Mouse (Mus musculus): ENCODE data around the gene Cep295nl. TPM values are rescaled to one million over a fixed set of nuclear protein-coding genes. Genes with fewer than 3 reads are reported as not detected.

Cep295nl gene
- polyA plus RNA-seq, 1 experiment from 2014 or later = 0.20 TPM

GRCm38 (mm10) chr11:118369251-118369650 is 27.0 kb upstream of the Cep295nl start:
- Histone ChIP-seq H3K4me1 (replicated peaks) (peaks cover 7% of the 10 kb centered on the region), H3K9me3 (replicated peaks) (no peaks in the 10 kb centered on the region), H3K9ac (no peak overlapping the region), H3K27ac (no peak overlapping the region), H3K36me3 (no peaks in the 10 kb centered on the region), H3K4me2 (no peak overlapping the region), H3K27me3 (no peaks in the 10 kb centered on the region), H3K4me3 (no peak overlapping the region)
- no peak for ATAC-seq (replicated peaks; ENCODE audit: insufficient number of reproducible peaks, insufficient read depth, low FRiP score, low read depth)
- WGBS = 69% methylated on average over 5 of the region's 5 CpGs

DNA sequence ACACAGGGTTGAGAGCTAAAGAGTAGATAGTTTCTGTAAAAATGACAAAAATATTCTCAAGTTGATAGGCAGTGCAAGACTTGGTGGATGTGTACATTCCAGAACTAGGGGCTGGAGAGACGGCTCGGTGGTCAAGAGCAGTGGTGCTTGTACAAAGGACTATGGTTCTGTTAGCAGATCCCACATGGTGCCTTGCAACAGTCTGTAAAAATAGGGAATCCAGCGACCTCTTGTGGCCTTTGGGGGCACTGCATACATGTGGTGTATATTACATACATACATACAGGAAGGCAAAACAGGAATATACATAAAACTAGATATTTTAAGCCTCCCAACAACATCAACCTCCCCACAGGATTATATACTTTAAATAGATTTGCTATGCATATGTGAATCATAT is 26.0 kb upstream of the Cep295nl start:
- H3K9me3 ChIP-seq (replicated peaks) = no peaks in the 10 kb centered on the region
- H3K4me3 ChIP-seq = no peak overlapping the region
- H3K36me3 ChIP-seq = no peaks in the 10 kb centered on the region
- H3K9ac ChIP-seq = no peak overlapping the region
- 61% methylated on average over 3 of the region's 3 CpGs for WGBS
- H3K4me2 ChIP-seq = no peak overlapping the region
- H3K27me3 ChIP-seq = no peaks in the 10 kb centered on the region
- no peak for ATAC-seq (replicated peaks; ENCODE audit: insufficient number of reproducible peaks, insufficient read depth, low FRiP score, low read depth)
- no peak overlapping the region for H3K27ac ChIP-seq
- peaks cover 15% of the 10 kb centered on the region for H3K4me1 ChIP-seq (replicated peaks)

- 62% methylated on average over 8 of the region's 8 CpGs for WGBS
- Histone ChIP-seq H3K9me3 (replicated peaks) (no peaks in the 10 kb centered on the region), H3K4me3 (no peak overlapping the region), H3K4me2 (no peak overlapping the region), H3K36me3 (no peaks in the 10 kb centered on the region), H3K9ac (no peak overlapping the region), H3K4me1 (replicated peaks) (peaks cover 28% of the 10 kb centered on the region), H3K27me3 (no peaks in the 10 kb centered on the region), H3K27ac (no peak overlapping the region)
- no peak for ATAC-seq (replicated peaks; ENCODE audit: insufficient number of reproducible peaks, insufficient read depth, low FRiP score, low read depth)
Observed at GRCm38 (mm10) chr11:118366559-118366958, 24.3 kb upstream of the Cep295nl start.

DNA sequence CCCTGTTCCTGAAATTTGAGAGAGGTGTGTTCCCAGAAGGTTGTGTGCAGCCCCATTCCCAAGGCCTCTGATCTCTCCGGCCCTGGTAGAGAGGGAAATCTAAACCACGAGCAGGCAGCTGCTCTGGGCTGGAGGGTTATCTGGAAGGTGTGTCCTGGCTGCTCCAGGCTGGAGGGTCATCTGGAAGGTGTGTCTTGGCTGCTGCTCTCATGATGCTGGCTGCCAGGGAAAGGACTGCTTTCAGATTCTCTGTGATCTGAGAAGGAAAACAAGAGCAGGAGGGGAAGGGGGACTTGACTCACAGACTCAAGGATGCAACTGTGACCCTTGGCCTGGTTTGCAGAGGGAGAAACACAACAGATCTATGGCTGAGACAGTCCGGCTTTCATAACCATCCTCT is 23.8 kb upstream of the Cep295nl start:
- Histone ChIP-seq H3K4me3 (no peak overlapping the region), H3K4me2 (no peak overlapping the region), H3K27ac (no peak overlapping the region), H3K36me3 (no peaks in the 10 kb centered on the region), H3K27me3 (no peaks in the 10 kb centered on the region), H3K4me1 (replicated peaks) (peaks cover 29% of the 10 kb centered on the region), H3K9ac (no peak overlapping the region), H3K9me3 (replicated peaks) (no peaks in the 10 kb centered on the region)
- no peak for ATAC-seq (replicated peaks; ENCODE audit: insufficient number of reproducible peaks, insufficient read depth, low FRiP score, low read depth)
- WGBS = 38% methylated on average over 3 of the region's 3 CpGs

GRCm38 (mm10) chr11:118365171-118365570 is 22.9 kb upstream of the Cep295nl start:
- 0 out of 2 replicates have a peak, but pooled peaks have one; percentile 25 for ATAC-seq (replicated peaks; ENCODE audit: insufficient number of reproducible peaks, insufficient read depth, low FRiP score, low read depth)
- H3K9ac ChIP-seq = no peak overlapping the region
- H3K4me3 ChIP-seq = no peak overlapping the region
- no peaks in the 10 kb centered on the region for H3K27me3 ChIP-seq
- WGBS = 47% methylated on average over 7 of the region's 7 CpGs
- peak overlapping the region; percentile 65 for H3K27ac ChIP-seq
- H3K9me3 ChIP-seq (replicated peaks) = no peaks in the 10 kb centered on the region
- no peaks in the 10 kb centered on the region for H3K36me3 ChIP-seq
- H3K4me1 ChIP-seq (replicated peaks) = peaks cover 38% of the 10 kb centered on the region
- no peak overlapping the region for H3K4me2 ChIP-seq

DNA sequence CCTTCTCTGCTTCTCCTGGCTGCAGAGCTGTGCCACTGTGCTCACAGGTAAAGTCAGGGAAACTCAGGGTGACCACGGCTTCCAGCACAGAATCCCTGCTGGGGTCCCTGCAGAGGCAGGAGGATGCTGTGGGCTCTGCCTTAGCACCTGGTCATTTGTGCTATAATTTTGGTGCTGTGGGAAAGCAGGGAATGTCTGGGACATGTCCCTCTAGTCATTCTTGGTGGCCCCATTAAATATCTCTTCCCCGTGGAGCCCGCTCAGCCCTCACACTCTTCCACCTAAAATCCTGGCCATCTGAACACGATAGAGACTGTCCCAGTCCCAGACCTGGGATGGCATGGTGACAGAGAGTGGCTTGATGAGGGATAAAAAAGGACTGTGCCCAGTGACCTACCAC is 21.7 kb upstream of the Cep295nl start:
- no peak overlapping the region for H3K4me2 ChIP-seq
- H3K4me1 ChIP-seq (replicated peaks) = peaks cover 38% of the 10 kb centered on the region
- no peaks in the 10 kb centered on the region for H3K9me3 ChIP-seq (replicated peaks)
- H3K27ac ChIP-seq = no peak overlapping the region
- 68% methylated on average over 4 of the region's 4 CpGs for WGBS
- no peaks in the 10 kb centered on the region for H3K36me3 ChIP-seq
- ATAC-seq (replicated peaks; ENCODE audit: insufficient number of reproducible peaks, insufficient read depth, low FRiP score, low read depth) = no peak
- H3K27me3 ChIP-seq = no peaks in the 10 kb centered on the region
- H3K9ac ChIP-seq = 0 out of 2 replicates have a peak overlapping the region, but pooled peaks have one; percentile 5
- no peak overlapping the region for H3K4me3 ChIP-seq

DNA sequence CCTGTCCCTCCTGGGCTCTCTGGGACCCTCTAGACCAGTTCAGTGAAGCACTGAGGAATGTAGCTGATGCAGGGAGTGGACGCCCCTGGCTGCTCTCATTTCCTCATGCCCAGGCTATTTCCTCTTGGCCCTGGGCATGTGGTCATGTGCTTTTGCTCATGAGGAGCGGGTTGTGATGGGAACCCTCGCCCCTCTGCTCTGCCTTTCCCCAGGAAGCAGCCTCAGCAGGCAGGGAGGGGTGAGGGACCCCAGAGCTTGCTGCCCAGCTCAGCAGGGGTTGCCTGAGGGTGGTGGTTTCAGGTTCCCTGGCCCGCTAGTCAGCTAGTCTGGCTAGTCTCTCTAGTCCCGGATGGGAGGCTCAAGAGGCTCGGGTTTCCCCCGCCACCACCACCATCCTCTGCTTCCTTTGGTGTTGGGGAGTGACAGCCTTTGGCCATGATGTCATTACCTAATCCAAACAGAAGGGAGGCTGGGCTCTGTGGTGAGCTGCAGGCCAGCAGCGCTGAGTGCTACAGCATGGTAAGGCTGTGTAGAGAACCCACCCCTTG is 20.7 kb upstream of the Cep295nl start:
- Histone ChIP-seq H3K4me3 (no peak overlapping the region), H3K27ac (peak overlapping the region; percentile 79), H3K36me3 (no peaks in the 10 kb centered on the region), H3K27me3 (no peaks in the 10 kb centered on the region), H3K9ac (peak overlapping the region; percentile 5; the same call in 1 of the 2 replicates), H3K9me3 (replicated peaks) (no peaks in the 10 kb centered on the region), H3K4me1 (replicated peaks) (peaks cover 38% of the 10 kb centered on the region), H3K4me2 (peak overlapping the region; percentile 41)
- 2% methylated on average over 8 of the region's 8 CpGs for WGBS
- peak; percentile 71 for ATAC-seq (replicated peaks; ENCODE audit: insufficient number of reproducible peaks, insufficient read depth, low FRiP score, low read depth)

GRCm38 (mm10) chr11:118362501-118362900 is 20.2 kb upstream of the Cep295nl start:
- ATAC-seq (replicated peaks; ENCODE audit: insufficient number of reproducible peaks, insufficient read depth, low FRiP score, low read depth) = no peak
- WGBS = 50% methylated on average over 1 of the region's 1 CpGs
- H3K9ac ChIP-seq = no peak overlapping the region
- H3K36me3 ChIP-seq = no peaks in the 10 kb centered on the region
- H3K4me2 ChIP-seq = no peak overlapping the region; the same call in 1 of the 2 replicates
- no peaks in the 10 kb centered on the region for H3K27me3 ChIP-seq
- no peaks in the 10 kb centered on the region for H3K9me3 ChIP-seq (replicated peaks)
- H3K4me1 ChIP-seq (replicated peaks) = peaks cover 38% of the 10 kb centered on the region
- peak overlapping the region; percentile 79 for H3K27ac ChIP-seq
- no peak overlapping the region for H3K4me3 ChIP-seq

DNA sequence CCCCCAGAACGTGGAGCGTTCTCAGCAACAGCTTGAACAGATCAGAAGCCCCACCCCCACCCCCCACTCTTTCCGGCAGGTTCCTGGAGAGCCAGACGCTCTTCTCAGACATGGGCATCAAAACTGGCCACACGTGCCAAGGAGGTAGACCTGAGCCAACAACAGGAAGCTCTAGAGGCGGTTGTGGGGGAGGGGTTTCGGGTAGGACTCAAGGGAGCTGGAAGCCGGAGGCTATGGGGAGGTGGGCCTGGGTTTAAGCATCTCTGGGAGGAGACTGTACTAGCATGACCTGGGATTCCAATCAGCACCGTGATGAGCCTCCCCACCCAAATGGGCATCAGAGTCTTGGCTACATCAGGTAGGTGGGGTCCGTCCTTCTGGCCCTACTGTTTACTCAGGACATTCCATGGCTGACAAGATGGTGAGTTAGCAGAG is 18.6 kb upstream of the Cep295nl start:
- no peak for ATAC-seq (replicated peaks; ENCODE audit: insufficient number of reproducible peaks, insufficient read depth, low FRiP score, low read depth)
- Histone ChIP-seq H3K36me3 (no peaks in the 10 kb centered on the region), H3K4me2 (no peak overlapping the region), H3K9me3 (replicated peaks) (no peaks in the 10 kb centered on the region), H3K4me3 (no peak overlapping the region), H3K4me1 (replicated peaks) (peaks cover 44% of the 10 kb centered on the region), H3K9ac (no peak overlapping the region), H3K27me3 (no peaks in the 10 kb centered on the region), H3K27ac (peak overlapping the region; percentile 45)
- WGBS = 43% methylated on average over 10 of the region's 10 CpGs

DNA sequence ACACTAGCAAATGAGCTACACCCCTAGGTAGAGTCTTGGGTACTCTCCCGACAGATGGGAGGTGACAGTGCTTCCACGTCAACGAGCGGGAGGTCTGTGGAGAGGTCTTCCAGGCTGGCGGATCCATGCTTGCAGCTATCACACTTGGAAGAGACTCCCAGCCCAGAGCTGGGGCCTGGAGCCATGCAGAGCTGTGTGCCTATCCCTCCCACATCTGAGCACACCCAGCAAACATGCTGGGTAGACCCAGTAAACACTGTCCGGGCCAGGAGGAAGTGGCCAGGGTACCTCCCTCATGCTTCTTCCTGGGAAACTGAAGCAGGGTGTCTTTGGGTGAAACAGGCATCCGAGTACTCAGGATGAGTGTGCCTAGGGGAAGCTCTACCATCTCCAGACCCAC is 18.2 kb upstream of the Cep295nl start:
- peaks cover 48% of the 10 kb centered on the region for H3K4me1 ChIP-seq (replicated peaks)
- ATAC-seq (replicated peaks; ENCODE audit: insufficient number of reproducible peaks, insufficient read depth, low FRiP score, low read depth) = no peak
- WGBS = 52% methylated on average over 7 of the region's 7 CpGs
- no peak overlapping the region for H3K9ac ChIP-seq
- H3K4me3 ChIP-seq = no peak overlapping the region
- H3K4me2 ChIP-seq = no peak overlapping the region
- H3K36me3 ChIP-seq = no peaks in the 10 kb centered on the region
- H3K27me3 ChIP-seq = no peaks in the 10 kb centered on the region
- no peaks in the 10 kb centered on the region for H3K9me3 ChIP-seq (replicated peaks)
- H3K27ac ChIP-seq = peak overlapping the region; percentile 45; the same call in 1 of the 2 replicates

GRCm38 (mm10) chr11:118355640-118356039 is 13.3 kb upstream of the Cep295nl start, which contains the start of gene Timp2:
Gene Timp2 (minus strand): TSS chr11:118355740.
- ATAC-seq (replicated peaks; ENCODE audit: insufficient number of reproducible peaks, insufficient read depth, low FRiP score, low read depth) = no peak
- Histone ChIP-seq H3K27me3 (no peaks in the 10 kb centered on the region), H3K4me1 (replicated peaks) (peaks cover 30% of the 10 kb centered on the region), H3K27ac (peak within 1 kb of the TSS; percentile 93), H3K9ac (peak within 1 kb of the TSS; percentile 97), H3K9me3 (replicated peaks) (no peaks in the 10 kb centered on the region), H3K4me3 (peak within 1 kb of the TSS; percentile 92), H3K36me3 (no peaks in the 10 kb centered on the region), H3K4me2 (peak within 1 kb of the TSS; percentile 83)
- WGBS = 42% methylated on average over 6 of the region's 6 CpGs

DNA sequence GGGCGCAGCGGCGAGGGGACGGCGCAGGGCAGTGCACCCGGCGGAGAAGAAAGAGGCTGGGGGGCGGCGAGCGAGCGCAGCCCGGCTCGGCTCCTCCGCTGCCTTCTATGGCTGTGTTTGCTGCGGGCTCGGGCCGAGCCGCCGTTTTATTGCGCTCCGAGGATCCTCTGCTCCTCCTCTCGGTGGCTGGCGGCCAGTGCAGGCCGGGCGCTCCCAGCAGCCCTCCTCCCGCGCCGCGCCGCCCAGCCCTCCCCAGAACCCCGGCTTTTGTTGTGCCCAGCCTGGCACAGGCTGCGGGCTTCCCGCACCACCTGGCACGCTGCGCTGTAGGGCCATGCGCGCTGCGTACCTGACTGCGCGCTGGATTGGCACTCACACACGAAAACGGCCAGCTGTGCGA is 12.9 kb upstream of the Cep295nl start:
- peak; percentile 89 for ATAC-seq (replicated peaks; ENCODE audit: insufficient number of reproducible peaks, insufficient read depth, low FRiP score, low read depth)
- no peaks in the 10 kb centered on the region for H3K36me3 ChIP-seq
- peak overlapping the region; percentile 93 for H3K27ac ChIP-seq
- H3K9ac ChIP-seq = peak overlapping the region; percentile 97
- peaks cover 26% of the 10 kb centered on the region for H3K4me1 ChIP-seq (replicated peaks)
- under 1% methylated on average over 42 of the region's 43 CpGs for WGBS
- H3K27me3 ChIP-seq = no peaks in the 10 kb centered on the region
- peak overlapping the region; percentile 83 for H3K4me2 ChIP-seq
- peak overlapping the region; percentile 92 for H3K4me3 ChIP-seq
- H3K9me3 ChIP-seq (replicated peaks) = no peaks in the 10 kb centered on the region
